Mouse (Mus musculus) forebrain, embryonic 11.5 days (tissue): ENCODE measurements around the gene Slc29a1. TPM values are rescaled to one million over a fixed set of nuclear protein-coding genes. Genes with fewer than 3 reads are reported as not detected.

ENCODE experiments used
- ATAC-seq: fragments of 200-750 bp; cut with Nextera tagmentation; replicated peaks from 2 replicates; pipeline ENCODE4 v1.8.0; 2017; ENCODE audit warnings: moderate TSS enrichment; ENCODE audit not compliant: low FRiP score
- DNase-seq: peaks from one replicate; pipeline ENCODE4 v3.0.0-alpha.2; 2017; ENCODE audit warnings: low spot score
- H3K27ac ChIP-seq: fragments of 300-500 bp; sonication (generic); 2 replicates; pipeline ENCODE4 v1.5.1; 2014; ENCODE audit warnings: low read depth, low read length
- H3K27me3 ChIP-seq: fragments of 300-500 bp; sonication (generic); 2 replicates; pipeline ENCODE4 v1.6.1; 2014; ENCODE audit warnings: mild to moderate bottlenecking, low read length, mixed read lengths; ENCODE audit not compliant: control insufficient read depth, insufficient read depth
- H3K36me3 ChIP-seq: fragments of 300-500 bp; sonication (generic); 2 replicates; pipeline ENCODE4 v1.6.1; 2014; ENCODE audit warnings: mild to moderate bottlenecking, low read length, moderate library complexity, mixed read lengths; ENCODE audit not compliant: control insufficient read depth, insufficient read depth
- H3K4me1 ChIP-seq: fragments of 300-500 bp; sonication (generic); replicated peaks from 2 replicates; pipeline ENCODE4 v1.6.1; 2014; ENCODE audit warnings: low read length, mixed read lengths; ENCODE audit not compliant: control insufficient read depth, insufficient read depth
- H3K4me2 ChIP-seq: fragments of 300-500 bp; sonication (generic); 2 replicates; pipeline ENCODE4 v1.6.1; 2014; ENCODE audit warnings: low read depth, mild to moderate bottlenecking, low read length, moderate library complexity, mixed read lengths; ENCODE audit not compliant: severe bottlenecking
- H3K4me3 ChIP-seq: fragments of 300-500 bp; sonication (generic); 2 replicates; pipeline ENCODE4 v1.5.1; 2014; ENCODE audit warnings: low read depth, low read length
- H3K9ac ChIP-seq: fragments of 300-500 bp; sonication (generic); 2 replicates; pipeline ENCODE4 v1.6.1; 2014; ENCODE audit warnings: low read length
- H3K9me3 ChIP-seq: fragments of 300-500 bp; sonication (generic); 2 replicates; pipeline ENCODE4 v1.6.1; 2016; ENCODE audit warnings: low read length, mixed read lengths; ENCODE audit not compliant: control insufficient read depth
- WGBS: fragments of 180-500 bp; shearing (Covaris S2); extraction: QIAGEN DNeasy Blood & Tissue Kit; methylation state at CpG from one replicate; pipeline ENCODE4 v1.1.7; 2014; 5-methylcytosine and 5-hydroxymethylcytosine counted together
- polyA plus RNA-seq: library from polyadenylated mRNA; unstranded; fragments of >200 nt; fragmentation: Nextera tagmentation; extraction: Ambion mirVana; gene quantifications from 2 replicates; pipeline ENCODE4 v1.2.1, GENCODE M21; 2014

Slc29a1 gene
- polyA plus RNA-seq, 1 experiment from 2014 or later: 56.7 TPM

DNA sequence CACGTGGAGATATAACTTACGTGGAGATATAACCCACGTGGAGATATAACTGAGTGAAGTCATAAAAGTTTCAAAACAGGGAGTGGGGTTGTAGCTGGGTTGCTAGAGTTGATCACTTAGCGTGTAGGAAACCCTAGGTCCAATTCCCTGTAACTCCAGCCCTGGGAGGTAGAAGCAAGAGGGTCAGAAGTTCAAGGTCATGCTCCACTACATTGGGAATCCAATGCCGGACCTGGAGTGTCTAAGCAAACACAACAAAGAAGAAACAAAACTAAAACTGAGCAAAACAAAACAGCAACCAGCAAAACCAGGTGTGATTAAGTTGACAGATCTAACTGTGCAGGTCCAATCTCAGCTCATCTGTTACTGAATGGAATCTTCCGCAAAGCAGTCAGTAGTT is 18.2 kb upstream of the Slc29a1 start:
- no peak overlapping the region for H3K4me3 ChIP-seq
- 93% methylated on average over 6 of the region's 6 CpGs for WGBS
- ATAC-seq (no peak), DNase-seq (no peak)
- H3K9me3 ChIP-seq: no peaks in the 10 kb centered on the region
- H3K27ac ChIP-seq: no peak overlapping the region
- no peak overlapping the region for H3K4me2 ChIP-seq
- H3K36me3 ChIP-seq: no peaks in the 10 kb centered on the region
- no peaks in the 10 kb centered on the region for H3K27me3 ChIP-seq
- no peak overlapping the region for H3K9ac ChIP-seq
- H3K4me1 ChIP-seq: no peaks in the 10 kb centered on the region

DNA sequence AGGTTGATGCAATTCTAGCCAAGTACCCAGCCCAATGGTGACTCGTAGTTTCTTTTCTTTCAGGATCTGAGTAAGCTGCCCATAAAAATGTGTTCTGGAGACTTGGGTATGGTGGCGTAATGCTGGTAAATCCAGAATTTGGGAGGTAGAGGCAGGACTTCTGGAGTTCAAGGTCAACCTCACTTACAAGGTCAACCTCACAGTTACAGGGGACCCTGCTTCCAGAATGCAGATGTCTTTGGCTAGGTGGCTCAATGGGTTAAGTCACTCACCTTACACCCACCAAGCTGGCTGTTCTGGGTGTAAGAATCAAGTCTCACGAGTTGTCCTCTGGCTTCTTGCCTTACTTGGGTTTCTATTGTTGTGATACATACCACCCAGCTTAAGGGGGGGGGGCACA is 17.3 kb upstream of the Slc29a1 start:
- no peaks in the 10 kb centered on the region for H3K36me3 ChIP-seq
- H3K4me1 ChIP-seq: no peaks in the 10 kb centered on the region
- WGBS: 91% methylated on average over 3 of the region's 3 CpGs
- no peak overlapping the region for H3K4me3 ChIP-seq
- DNase-seq: no peak
- no peak overlapping the region for H3K4me2 ChIP-seq
- no peaks in the 10 kb centered on the region for H3K27me3 ChIP-seq
- ATAC-seq: no peak
- H3K27ac ChIP-seq: no peak overlapping the region
- no peaks in the 10 kb centered on the region for H3K9me3 ChIP-seq
- H3K9ac ChIP-seq: no peak overlapping the region

GRCm38 (mm10) chr17:45616046-45616650 is 16.7 kb upstream of the Slc29a1 start:
- no peaks in the 10 kb centered on the region for H3K36me3 ChIP-seq
- ATAC-seq (no peak), DNase-seq (no peak)
- H3K9ac ChIP-seq: no peak overlapping the region
- no peaks in the 10 kb centered on the region for H3K4me1 ChIP-seq
- H3K27ac ChIP-seq: no peak overlapping the region
- H3K27me3 ChIP-seq: no peaks in the 10 kb centered on the region
- WGBS: 67% methylated on average over 4 of the region's 4 CpGs
- H3K4me3 ChIP-seq: no peak overlapping the region
- no peak overlapping the region for H3K4me2 ChIP-seq
- no peaks in the 10 kb centered on the region for H3K9me3 ChIP-seq

DNA sequence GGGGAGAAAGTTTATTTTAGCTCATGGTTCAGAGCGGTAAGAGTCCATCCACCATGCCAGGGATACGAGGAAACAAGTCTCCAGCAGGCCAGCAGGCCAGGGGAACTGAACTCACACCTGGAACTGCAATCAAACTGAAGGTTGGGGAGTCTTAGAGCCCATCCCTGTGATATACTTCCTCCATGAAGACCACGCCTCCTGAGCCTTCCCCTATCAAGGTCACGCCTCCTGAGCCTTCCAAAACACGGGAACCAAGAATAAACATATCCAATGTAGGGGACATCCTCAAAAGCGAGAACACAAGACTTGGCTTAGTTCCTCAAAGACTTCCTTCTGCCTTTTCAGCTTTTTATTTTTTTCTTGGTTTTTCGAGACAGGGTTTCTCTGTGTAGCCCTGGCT is 13.5 kb upstream of the Slc29a1 start:
- Histone ChIP-seq H3K4me1 (no peaks in the 10 kb centered on the region), H3K27me3 (no peaks in the 10 kb centered on the region), H3K36me3 (no peaks in the 10 kb centered on the region), H3K9me3 (no peaks in the 10 kb centered on the region), H3K4me2 (no peak overlapping the region), H3K4me3 (no peak overlapping the region), H3K9ac (no peak overlapping the region), H3K27ac (no peak overlapping the region)
- 90% methylated on average over 7 of the region's 7 CpGs for WGBS
- DNase-seq (no peak), ATAC-seq (no peak)

- no peak overlapping the region for H3K4me3 ChIP-seq
- ATAC-seq: no peak
- 85% methylated on average over 8 of the region's 8 CpGs for WGBS
- no peaks in the 10 kb centered on the region for H3K9me3 ChIP-seq
- no peaks in the 10 kb centered on the region for H3K27me3 ChIP-seq
- no peaks in the 10 kb centered on the region for H3K36me3 ChIP-seq
- no peak overlapping the region for H3K9ac ChIP-seq
- H3K4me2 ChIP-seq: no peak overlapping the region
- DNase-seq: no peak
- no peak overlapping the region for H3K27ac ChIP-seq
- H3K4me1 ChIP-seq: no peaks in the 10 kb centered on the region
These were observed 12.6 kb upstream of the Slc29a1 start for GRCm38 (mm10) chr17:45612008-45612407.

GRCm38 (mm10) chr17:45610144-45610866 is 10.9 kb upstream of the Slc29a1 start:
- H3K27me3 ChIP-seq: no peaks in the 10 kb centered on the region
- no peak for ATAC-seq
- H3K36me3 ChIP-seq: no peaks in the 10 kb centered on the region
- H3K4me2 ChIP-seq: no peak overlapping the region
- no peak overlapping the region for H3K27ac ChIP-seq
- H3K4me1 ChIP-seq: no peaks in the 10 kb centered on the region
- no peak for DNase-seq
- H3K4me3 ChIP-seq: no peak overlapping the region
- no peak overlapping the region for H3K9ac ChIP-seq
- H3K9me3 ChIP-seq: no peaks in the 10 kb centered on the region
- WGBS: 34% methylated on average over 5 of the region's 5 CpGs

DNA sequence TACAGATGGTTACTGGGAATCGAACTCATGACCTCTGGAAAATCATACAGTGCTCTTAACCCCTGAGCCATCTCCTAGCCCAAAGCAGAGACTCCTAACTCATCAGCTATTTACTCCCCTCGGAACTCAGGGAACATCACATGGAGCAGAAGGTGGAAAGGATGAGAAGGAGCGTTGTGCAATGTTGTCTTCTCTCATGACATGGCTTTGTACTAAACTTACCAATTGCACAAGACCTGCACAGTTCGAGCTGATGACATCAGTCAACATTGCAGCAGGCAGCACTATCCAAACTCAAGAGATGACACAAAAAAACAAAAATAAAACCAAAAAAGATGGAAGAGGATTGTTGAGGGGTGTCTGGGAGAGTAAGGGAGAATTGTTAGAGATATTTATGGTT is 9.0 kb upstream of the Slc29a1 start:
- Histone ChIP-seq H3K9me3 (no peaks in the 10 kb centered on the region), H3K36me3 (no peaks in the 10 kb centered on the region), H3K27me3 (no peaks in the 10 kb centered on the region), H3K27ac (no peak overlapping the region), H3K9ac (no peak overlapping the region), H3K4me1 (no peaks in the 10 kb centered on the region), H3K4me2 (no peak overlapping the region), H3K4me3 (no peak overlapping the region)
- 93% methylated on average over 4 of the region's 4 CpGs for WGBS
- DNase-seq (no peak), ATAC-seq (no peak)

- Histone ChIP-seq H3K4me2 (no peak overlapping the region), H3K9ac (no peak overlapping the region), H3K4me3 (no peak overlapping the region), H3K36me3 (no peaks in the 10 kb centered on the region), H3K27me3 (no peaks in the 10 kb centered on the region), H3K4me1 (no peaks in the 10 kb centered on the region), H3K27ac (no peak overlapping the region), H3K9me3 (no peaks in the 10 kb centered on the region)
- no peak for DNase-seq
- WGBS: 82% methylated on average over 15 of the region's 15 CpGs
- ATAC-seq: no peak
These were observed 7.8 kb upstream of the Slc29a1 start for GRCm38 (mm10) chr17:45606992-45607879.
